Mouse (Mus musculus) gastrocnemius, adult 2 months (tissue): ENCODE data around the gene Grin2b. TPM values are rescaled to one million over a fixed set of nuclear protein-coding genes. Genes with fewer than 3 reads are reported as not detected.
A peak's percentile ranks its signal among the peaks of the same experiment; 100 is the strongest.
"Not testable (repeated sequence)": the region's sequence is repeated elsewhere in the genome, so short reads cannot be mapped to it uniquely, and the experiment has no call there.

Experiments used
- DNase-seq: peaks from one replicate; pipeline ENCODE4 v3.0.0; 2022
- H3K27ac ChIP-seq: fragments of 200-600 bp; 2 replicates; pipeline ENCODE4 v1.8.1; 2022; ENCODE audit warnings: mild to moderate bottlenecking
- H3K4me3 ChIP-seq: fragments of 200-600 bp; 2 replicates; pipeline ENCODE4 v1.8.1; 2022; ENCODE audit warnings: mild to moderate bottlenecking, moderate library complexity
- CTCF ChIP-seq: fragments of 200-600 bp; IDR thresholded peaks from 2 replicates; pipeline ENCODE4 v1.8.1; 2022; ENCODE audit warnings: antibody characterized with exemption, mild to moderate bottlenecking, moderate library complexity
- intact Hi-C: fragments of 180-260 bp; cut with DNase I; formaldehyde crosslinking; loops from one replicate; pipeline ENCODE4 v1.15.1; 2025
- microRNA-seq: library from miRNA; unstranded; fragments of <30 nt; microRNA quantifications from one replicate; pipeline ENCODE4 v1.2.0, GENCODE M21; 2021
- total RNA-seq, 2 experiments: library from RNA; stranded (reverse); gene quantifications; 2 replicates each; pipeline ENCODE4 v1.2.3; 2021

The Grin2b gene
- total RNA-seq, 2 experiments from 2014 or later = 0.03 TPM; not detected in 1

DNA sequence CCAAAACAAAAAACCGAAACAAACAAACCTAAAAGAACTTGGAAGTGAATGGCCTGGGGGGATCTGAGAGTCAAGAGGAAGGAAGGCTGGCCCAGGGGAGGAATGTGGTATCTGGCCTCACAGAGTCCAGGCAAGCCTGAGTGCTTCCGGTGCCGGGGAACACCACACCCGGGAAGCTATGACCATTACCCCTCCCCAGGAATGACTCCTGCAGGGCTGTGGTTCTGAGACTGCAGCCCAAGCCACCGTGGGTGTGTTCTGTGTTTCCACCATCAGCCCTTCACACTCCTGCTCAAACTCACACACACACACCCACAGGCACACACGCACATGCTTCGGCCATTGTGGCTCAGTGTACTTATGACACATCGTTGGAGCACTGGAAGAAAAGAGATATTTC is 459.6 kb downstream of the Grin2b start:
- H3K27ac ChIP-seq = no peak overlapping the region
- no peak for DNase-seq
- H3K4me3 ChIP-seq = no peak overlapping the region
- intact Hi-C loops = no loop called here
- no peak for TF ChIP-seq CTCF

DNA sequence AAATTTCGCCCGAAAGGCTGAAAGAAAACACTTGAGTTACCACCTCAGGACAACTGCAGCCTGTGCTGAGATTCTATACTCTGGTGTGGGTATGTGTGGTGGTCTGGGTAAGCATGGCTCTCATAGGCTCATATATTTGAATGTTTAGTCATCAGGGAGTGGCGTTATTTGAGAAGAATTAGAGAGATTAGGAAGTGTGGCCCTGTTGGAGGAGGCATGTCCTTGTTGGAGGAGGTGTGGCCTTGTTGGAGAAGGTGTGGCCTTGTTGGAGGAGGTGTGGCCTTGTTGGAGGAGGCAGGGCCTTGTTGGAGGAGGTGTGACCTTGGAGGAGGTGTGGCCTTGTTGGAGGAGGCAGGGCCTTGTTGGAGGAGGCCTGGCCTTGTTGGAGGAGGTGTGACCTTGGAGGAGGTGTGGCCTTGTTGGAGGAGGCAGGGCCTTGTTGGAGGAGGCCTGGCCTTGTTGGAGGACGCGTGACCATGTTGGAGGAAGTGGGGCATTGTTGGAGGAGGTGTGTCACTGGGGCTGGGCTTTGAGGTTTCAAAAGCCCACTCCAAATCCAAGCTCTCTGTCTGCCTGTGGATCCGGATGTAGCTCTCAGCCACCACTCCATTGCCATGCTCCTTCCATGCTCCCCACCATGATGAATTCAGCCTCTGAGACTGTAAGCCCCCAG is 466.3 kb downstream of the Grin2b start:
- DNase-seq, H3K4me3 ChIP-seq, intact Hi-C loops, H3K27ac ChIP-seq: not testable (repeated sequence)

DNA sequence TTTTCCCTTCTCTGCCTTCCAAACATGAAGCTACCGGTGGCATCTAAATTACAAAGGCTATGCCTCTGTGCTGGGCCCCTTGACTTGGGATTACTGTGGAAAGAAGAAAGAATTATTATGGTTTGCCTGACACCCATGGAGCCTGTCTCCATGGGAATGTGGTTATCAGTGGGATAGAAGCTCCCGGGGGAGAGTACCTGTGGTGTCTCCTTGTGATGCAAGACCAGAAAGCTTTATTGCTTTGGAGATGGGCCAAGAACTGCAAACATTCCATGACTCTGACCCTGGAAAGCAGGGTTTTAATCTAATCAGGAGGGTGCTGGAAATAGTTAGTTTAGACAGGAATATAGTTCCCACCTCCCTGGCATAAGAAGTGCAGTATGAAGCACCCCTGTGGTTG is 469.7 kb downstream of the Grin2b start:
- H3K27ac ChIP-seq = no peak overlapping the region
- no peak for TF ChIP-seq CTCF
- H3K4me3 ChIP-seq = no peak overlapping the region
- no peak for DNase-seq
- intact Hi-C loops = no loop called here

DNA sequence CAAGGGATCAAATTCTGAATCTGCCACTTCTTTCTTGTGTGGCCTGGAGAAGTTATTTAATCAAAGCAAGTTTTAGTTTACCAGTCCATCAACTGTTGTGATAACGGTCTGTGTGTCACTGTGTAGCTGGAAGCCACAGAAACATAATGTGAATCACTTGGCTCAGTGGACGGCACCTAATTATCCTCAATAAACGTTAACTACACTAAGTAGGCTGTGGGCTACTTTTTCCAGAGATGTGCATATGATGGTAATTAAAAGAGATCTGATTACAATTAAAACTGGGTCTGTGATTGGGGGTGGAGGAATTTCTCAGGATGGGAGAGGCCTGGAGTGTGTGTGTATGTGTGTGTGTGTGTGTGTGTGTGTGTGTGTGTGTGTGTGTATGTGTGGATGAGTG is 471.9 kb downstream of the Grin2b start:
- intact Hi-C loops = no loop called here
- TF ChIP-seq CTCF = no peak
- Histone ChIP-seq H3K27ac (no peak overlapping the region), H3K4me3 (no peak overlapping the region)
- no peak for DNase-seq

DNA sequence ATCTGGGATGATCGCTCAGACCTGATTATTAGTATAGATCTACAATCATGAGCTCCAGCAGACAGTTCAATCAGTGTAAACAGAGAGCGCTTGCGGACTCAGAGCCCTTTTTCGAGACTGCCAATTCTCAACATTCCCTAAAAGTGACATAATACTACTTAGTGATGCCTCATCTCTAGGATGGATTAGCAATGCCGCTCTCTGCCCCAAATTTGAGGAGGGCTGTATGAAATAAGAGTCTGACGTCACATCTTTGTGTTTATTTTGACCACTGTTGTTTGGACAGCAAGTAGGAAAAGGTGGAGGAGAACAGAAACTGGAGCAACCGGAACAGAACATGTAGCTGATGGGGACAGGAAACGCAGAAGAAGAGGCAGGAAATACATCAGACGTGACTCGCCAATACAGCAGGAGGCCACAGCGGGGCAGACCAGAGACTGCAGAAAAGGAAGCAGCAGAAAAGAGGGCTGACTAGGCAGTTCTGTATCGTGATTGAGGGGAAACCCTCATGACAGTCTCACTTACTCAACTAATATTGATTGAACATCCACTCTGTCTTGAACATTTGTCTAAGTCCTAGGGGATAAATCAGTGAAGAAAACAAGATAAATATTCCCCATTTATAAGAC is 472.5 kb downstream of the Grin2b start:
- Histone ChIP-seq H3K4me3 (no peak overlapping the region), H3K27ac (no peak overlapping the region)
- no peak for DNase-seq
- intact Hi-C loops = no loop called here
- no peak for TF ChIP-seq CTCF

DNA sequence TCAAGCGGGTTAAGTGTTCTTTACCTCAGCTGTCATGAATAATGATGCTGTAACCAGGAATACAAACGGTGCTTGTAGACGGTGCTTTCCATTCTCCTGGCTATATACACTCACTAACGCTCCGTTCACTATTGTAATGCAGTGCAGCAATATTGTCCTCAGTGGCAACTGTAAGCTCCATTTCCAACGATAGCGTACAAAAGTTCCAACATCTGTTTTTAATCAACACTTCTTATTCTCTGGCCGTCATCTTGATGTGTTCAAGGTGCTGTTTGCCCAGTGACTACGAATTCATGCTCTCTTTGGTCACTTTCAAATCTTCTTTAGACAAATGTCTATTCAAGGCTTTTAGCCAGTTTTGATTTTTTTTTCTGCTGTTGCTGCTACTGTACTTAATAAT is 480.8 kb downstream of the Grin2b start:
- H3K4me3 ChIP-seq = no peak overlapping the region
- intact Hi-C loops = no loop called here
- no peak overlapping the region for H3K27ac ChIP-seq
- no peak for TF ChIP-seq CTCF
- no peak for DNase-seq

DNA sequence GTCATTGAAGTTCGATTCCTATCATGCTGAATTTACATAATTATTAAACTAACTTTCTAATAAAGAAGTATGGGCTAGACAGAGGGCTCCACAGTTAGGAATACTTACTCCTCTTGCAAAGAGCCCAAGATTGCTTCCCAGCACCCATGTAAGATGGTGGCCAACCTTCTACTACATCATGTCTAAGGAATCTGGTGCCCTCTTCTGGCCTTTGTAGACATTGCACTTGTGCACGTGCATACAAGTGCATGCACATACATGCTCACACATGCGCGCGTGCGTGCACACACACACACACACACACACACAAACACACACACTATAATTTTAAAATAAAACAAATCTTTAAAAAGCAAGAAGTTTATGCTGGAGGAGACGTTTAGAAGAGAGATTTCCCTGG is 481.8 kb downstream of the Grin2b start:
- intact Hi-C loops = no loop called here
- TF ChIP-seq CTCF = peak; percentile 13; the same call in 1 of the 2 replicates
- no peak overlapping the region for H3K27ac ChIP-seq
- H3K4me3 ChIP-seq = no peak overlapping the region
- DNase-seq = no peak

DNA sequence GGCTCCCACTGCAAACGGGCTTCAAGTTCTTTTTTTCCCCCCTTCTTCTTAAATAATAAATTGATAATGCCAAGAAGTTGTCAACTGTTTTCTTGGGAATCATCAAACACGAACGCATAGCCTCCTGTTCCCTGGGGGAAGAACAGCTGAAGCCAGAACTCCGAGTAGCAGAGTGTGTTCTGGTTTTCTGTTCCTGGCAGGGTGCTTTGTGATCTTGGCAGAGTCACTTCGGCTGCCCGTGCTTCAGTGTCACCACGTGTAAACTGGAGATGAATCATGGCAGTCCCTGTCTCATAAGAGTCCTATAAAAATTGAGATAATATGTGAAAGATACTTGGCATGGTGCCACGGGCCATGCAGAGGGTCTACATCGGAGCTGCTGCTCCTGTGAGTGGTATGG is 485.4 kb downstream of the Grin2b start:
- intact Hi-C loops = no loop called here
- TF ChIP-seq CTCF = no peak
- Histone ChIP-seq H3K27ac (no peak overlapping the region), H3K4me3 (no peak overlapping the region)
- peak; percentile 25 for DNase-seq

DNA sequence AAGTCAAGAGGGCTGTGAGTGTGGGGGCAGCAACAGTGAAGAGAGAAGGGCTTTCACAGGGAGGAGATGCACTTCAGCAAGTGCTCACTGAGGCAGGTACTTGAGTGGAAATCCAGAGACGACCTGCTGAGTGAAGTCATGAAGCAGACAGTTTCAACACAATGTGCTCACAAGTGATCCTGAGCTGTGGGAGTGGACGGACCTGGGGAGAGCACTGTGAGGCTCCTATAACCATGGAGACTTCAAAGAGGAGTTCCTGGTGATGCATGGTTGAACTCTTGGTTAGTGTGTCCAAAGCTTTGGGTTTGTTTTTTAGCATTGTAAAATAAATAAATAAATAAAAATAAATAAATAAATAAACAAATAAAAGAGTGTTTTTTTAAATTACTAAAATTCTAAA is 489.1 kb downstream of the Grin2b start:
- no peak overlapping the region for H3K27ac ChIP-seq
- TF ChIP-seq CTCF = no peak
- H3K4me3 ChIP-seq = no peak overlapping the region
- DNase-seq = no peak
- intact Hi-C loops = no loop called here

DNA sequence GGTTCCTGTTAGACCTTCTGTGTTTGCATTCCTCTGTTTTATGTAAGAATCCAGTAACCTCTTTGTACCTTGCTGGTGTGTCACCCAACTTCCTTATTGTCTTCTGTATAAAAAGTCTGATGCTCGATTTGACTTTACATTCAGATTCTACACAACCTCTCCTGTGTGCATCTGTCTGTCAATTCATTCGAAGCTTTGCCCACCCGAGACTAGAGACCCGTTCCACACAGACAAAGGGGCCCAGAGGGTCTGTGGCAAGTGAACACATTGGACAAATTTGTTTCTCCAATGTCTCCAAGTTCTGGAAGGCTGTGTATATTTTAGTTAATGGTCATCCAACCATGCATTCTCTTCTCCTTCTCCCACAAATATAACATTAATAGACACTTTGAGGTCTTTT is 491.9 kb downstream of the Grin2b start:
- intact Hi-C loops, H3K4me3 ChIP-seq, H3K27ac ChIP-seq, DNase-seq: not testable (repeated sequence)

DNA sequence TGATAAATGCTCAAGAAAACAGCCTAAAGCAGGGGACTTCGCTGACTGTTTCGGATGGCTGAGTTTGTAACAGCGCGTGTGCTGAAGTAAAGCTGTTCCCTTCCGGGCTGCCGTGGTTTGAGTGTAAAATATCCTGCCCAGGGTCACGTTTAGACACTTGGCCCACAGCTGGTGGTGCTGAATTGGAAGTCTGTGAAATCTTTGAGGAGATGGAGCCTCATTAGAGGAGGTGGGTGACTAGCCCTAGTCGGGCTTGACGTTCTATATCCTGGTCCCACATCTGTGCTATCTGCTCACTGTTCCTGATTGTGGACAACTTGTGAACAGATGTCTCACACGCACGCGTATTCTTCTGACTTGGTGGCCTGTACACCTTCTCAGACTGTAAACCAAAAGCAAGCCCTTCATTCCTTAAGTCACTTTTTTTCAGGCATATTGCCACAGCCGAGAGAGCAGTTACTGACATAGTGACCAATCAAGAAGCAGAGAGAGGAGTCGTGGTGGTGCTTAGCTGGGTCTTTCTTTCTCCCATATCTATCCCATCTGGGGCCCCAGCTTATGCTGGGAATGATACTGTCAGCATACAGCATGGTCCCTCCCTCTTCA is 493.1 kb downstream of the Grin2b start:
- no peak for TF ChIP-seq CTCF
- H3K4me3 ChIP-seq = no peak overlapping the region
- intact Hi-C loops = no loop called here
- H3K27ac ChIP-seq = no peak overlapping the region
- DNase-seq = no peak

DNA sequence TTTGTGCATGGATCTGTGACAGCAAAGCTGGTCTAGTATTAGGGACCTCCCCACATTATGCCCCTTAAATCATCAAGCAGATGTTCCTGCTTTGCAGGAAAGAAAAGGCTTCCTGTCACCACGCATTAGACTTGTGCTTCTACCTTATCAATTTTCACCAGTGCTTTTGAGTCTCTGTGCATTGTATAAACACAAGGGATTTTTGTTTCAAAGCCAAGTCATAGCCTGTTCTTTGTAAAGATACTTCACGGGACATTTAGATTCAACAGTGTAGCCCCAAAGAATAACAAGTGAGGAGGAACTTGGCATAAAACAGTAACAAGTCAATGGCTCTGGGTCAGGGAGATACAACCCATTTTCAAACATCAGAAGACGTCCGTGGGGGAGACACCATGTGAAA is 498.9 kb downstream of the Grin2b start:
- DNase-seq = no peak
- Histone ChIP-seq H3K4me3 (no peak overlapping the region), H3K27ac (no peak overlapping the region)
- intact Hi-C loops = no loop called here
- no peak for TF ChIP-seq CTCF

DNA sequence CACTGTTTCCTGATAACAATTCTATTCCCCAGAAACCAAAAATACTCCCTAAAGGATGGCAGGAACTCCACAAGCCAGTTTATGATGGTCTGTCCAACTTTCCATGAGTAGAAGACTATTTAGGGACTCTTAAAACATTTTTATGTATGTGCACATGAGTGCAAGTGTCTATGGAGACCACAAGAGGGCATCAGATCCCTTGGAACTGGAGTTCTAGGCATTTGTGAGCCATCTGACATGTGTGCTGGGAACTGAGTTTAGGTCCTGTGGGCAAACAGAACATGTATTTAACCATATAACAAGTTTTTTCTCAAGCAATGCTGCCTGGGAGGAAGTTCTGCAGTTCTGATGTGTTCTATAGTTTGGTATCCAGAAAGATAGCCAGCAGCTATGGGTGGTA is 501.3 kb downstream of the Grin2b start:
- no peak for TF ChIP-seq CTCF
- intact Hi-C loops = no loop called here

More for the DNA sequence above, 501.3 kb downstream of the Grin2b start:
- H3K27ac ChIP-seq = no peak overlapping the region
- no peak overlapping the region for H3K4me3 ChIP-seq
- DNase-seq = no peak

Small RNA genes lying within 50 kb of the gene (microRNA-seq; reads per million reads assigned to microRNA genes)
- gene Gm22892 = not detected

Other genes with a start within 250 kb of the Grin2b start
- not detected for gene Gm8994, start 154.0 kb upstream of the Grin2b start, total RNA-seq
- not detected for gene E330021D16Rik, start 242.1 kb upstream of the Grin2b start, total RNA-seq